ENCODE assay signal across 8 mouse cellular contexts in genomic region chr2:17730648-17730956, GRCm38 (mm10). TPM values are rescaled to one million over a fixed set of nuclear protein-coding genes. Genes with fewer than 3 reads are reported as not detected.
DNase-seq lines count a peak whose midpoint lies in the region; ATAC-seq and TF ChIP-seq lines count a peak whose summit lies in the region.

No protein-coding gene starts in this region.

- H3K9me3 ChIP-seq in lung, embryonic 16.5 days (ENCODE audit: control insufficient read depth, low read length) = no peaks in the 10 kb centered on the region
- no peaks in the 10 kb centered on the region for H3K9me3 ChIP-seq in hindbrain, postnatal 0 days (ENCODE audit: low read length)
- no peaks in the 10 kb centered on the region for H3K9me3 ChIP-seq in neural tube, embryonic 12.5 days

- peak; percentile 44 for DNase-seq in cerebellum, adult 8-10 months
- DNase-seq in cerebellum, adult 11-12 months = no peak
- no peak for DNase-seq in lung, postnatal 14 days
- no peak for DNase-seq in hindbrain, postnatal 0 days (ENCODE audit: low spot score)
- DNase-seq in spleen, adult 18-20 months = no peak
- no peak for DNase-seq in thymus, postnatal 25 days

- peak overlapping the region; percentile 84 for H3K9ac ChIP-seq in lung, embryonic 16.5 days (ENCODE audit: low read length)
- H3K9ac ChIP-seq in hindbrain, postnatal 0 days (replicated peaks; ENCODE audit: low read length) = peak overlapping the region; percentile 55
- peak overlapping the region; percentile 71 for H3K9ac ChIP-seq in neural tube, embryonic 12.5 days

- H3K36me3 ChIP-seq in lung, embryonic 16.5 days (ENCODE audit: control insufficient read depth, insufficient read depth, low read length) = no peaks in the 10 kb centered on the region; the same call in 1 of the 2 replicates
- H3K36me3 ChIP-seq in hindbrain, postnatal 0 days (ENCODE audit: insufficient read depth, low read length) = no peaks in the 10 kb centered on the region
- no peaks in the 10 kb centered on the region for H3K36me3 ChIP-seq in neural tube, embryonic 12.5 days

- no peaks in the 10 kb centered on the region; the same call in none of the 2 replicates for H3K27me3 ChIP-seq in lung, embryonic 16.5 days (ENCODE audit: control insufficient read depth, insufficient read depth, low read depth, low read length)
- 0 out of 2 replicates have a peak, but pooled peaks cover 3% of the 10 kb centered on the region for H3K27me3 ChIP-seq in hindbrain, postnatal 0 days (ENCODE audit: insufficient read depth, low read length)
- peaks cover 26% of the 10 kb centered on the region for H3K27me3 ChIP-seq in neural tube, embryonic 12.5 days (replicated peaks)

- H3K4me2 ChIP-seq in lung, embryonic 16.5 days (ENCODE audit: low read depth, low read length) = peak overlapping the region; percentile 98
- peak overlapping the region; percentile 91 for H3K4me2 ChIP-seq in hindbrain, postnatal 0 days (ENCODE audit: low read depth, low read length)
- peak overlapping the region; percentile 97 for H3K4me2 ChIP-seq in neural tube, embryonic 12.5 days (replicated peaks)

- peak overlapping the region; percentile 76 for H3K4me3 ChIP-seq in lung, embryonic 16.5 days (ENCODE audit: low read length)
- peak overlapping the region; percentile 50 for H3K4me3 ChIP-seq in hindbrain, postnatal 0 days (ENCODE audit: low read length)
- H3K4me3 ChIP-seq in neural tube, embryonic 12.5 days = peak overlapping the region; percentile 66

- H3K4me1 ChIP-seq in lung, embryonic 16.5 days (replicated peaks; ENCODE audit: control insufficient read depth, insufficient read depth, low read length) = peaks cover 18% of the 10 kb centered on the region
- no peaks in the 10 kb centered on the region for H3K4me1 ChIP-seq in hindbrain, postnatal 0 days (ENCODE audit: insufficient read depth, low read length)
- peaks cover 8% of the 10 kb centered on the region for H3K4me1 ChIP-seq in neural tube, embryonic 12.5 days

- under 1% methylated on average over 19 of the region's 20 CpGs for WGBS in lung, embryonic 16.5 days
- WGBS in hindbrain, postnatal 0 days = 2% methylated on average over 20 of the region's 20 CpGs
- WGBS in neural tube, embryonic 12.5 days = under 1% methylated on average over 19 of the region's 20 CpGs

- TF ChIP-seq CTCF in hindbrain, postnatal 0 days (IDR thresholded peaks at IDR 0.05; ENCODE audit: low read depth) = 0 out of 2 replicates have a peak, but pooled peaks have one; percentile 14

- peak overlapping the region; percentile 82 for H3K27ac ChIP-seq in lung, embryonic 16.5 days (ENCODE audit: low read length)
- peak overlapping the region; percentile 71 for H3K27ac ChIP-seq in hindbrain, postnatal 0 days
- H3K27ac ChIP-seq in neural tube, embryonic 12.5 days = no peak overlapping the region

- ATAC-seq in lung, embryonic 16.5 days (ENCODE audit: low read depth) = no peak
- ATAC-seq in hindbrain, postnatal 0 days = no peak
- ATAC-seq in neural tube, embryonic 12.5 days (ENCODE audit: low FRiP score, low read depth) = no peak

RNA-seq across cellular contexts. Expression of gene Nebl, which starts 0.7 kb away (rescaled TPM):
- 44.3 and 46.4 TPM in 2 replicates for polyA plus RNA-seq in lung, embryonic 16.5 days (2015; fragmentation: Nextera tagmentation; extraction: Ambion mirVana)
- total RNA-seq in hindbrain, postnatal 0 days (2014; rRNA removed) = 23.7 and 25.8 TPM in 2 replicates
- 15.4 and 15.9 TPM in 2 replicates for polyA plus RNA-seq in hindbrain, postnatal 0 days (2015; fragmentation: Nextera tagmentation; extraction: Ambion mirVana)
- 8.2 and 9.8 TPM in 2 replicates for polyA plus RNA-seq in neural tube, embryonic 12.5 days (2016; fragmentation: Nextera tagmentation; extraction: Ambion mirVana)
